Mouse (Mus musculus) retina, postnatal 7 days (tissue): ENCODE measurements around the gene Nampt.
"Not testable (repeated sequence)": the region's sequence is repeated elsewhere in the genome, so short reads cannot be mapped to it uniquely, and the experiment has no call there.

ENCODE experiments used
- DNase-seq: peaks from one replicate; pipeline ENCODE4 v3.0.0-alpha.2; 2012; ENCODE audit warnings: low read depth, low spot score

Nampt gene

DNA sequence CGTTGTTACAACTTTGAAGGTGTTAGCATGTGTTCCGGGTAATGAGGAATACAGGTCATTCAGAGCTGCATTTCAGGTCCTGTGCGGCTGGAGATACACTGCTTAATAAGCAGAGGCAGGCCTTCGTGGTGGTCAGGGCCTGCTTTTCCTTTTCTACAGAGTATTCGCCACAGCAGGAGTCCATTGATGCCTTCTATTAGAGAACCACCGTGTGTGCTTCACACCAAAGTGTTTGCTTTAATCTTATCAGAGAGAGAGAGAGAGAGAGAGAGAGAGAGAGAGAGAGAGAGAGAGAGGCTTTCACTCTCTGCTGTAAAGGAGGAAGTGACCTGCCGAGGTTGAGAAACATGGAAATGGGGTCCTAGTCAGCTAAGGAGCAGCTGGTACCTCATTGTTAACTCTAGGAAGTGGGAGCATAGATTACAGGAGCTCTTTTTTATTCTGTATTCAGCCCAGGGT, 22.1 kb downstream of the Nampt start:
- no peak for DNase-seq

DNA sequence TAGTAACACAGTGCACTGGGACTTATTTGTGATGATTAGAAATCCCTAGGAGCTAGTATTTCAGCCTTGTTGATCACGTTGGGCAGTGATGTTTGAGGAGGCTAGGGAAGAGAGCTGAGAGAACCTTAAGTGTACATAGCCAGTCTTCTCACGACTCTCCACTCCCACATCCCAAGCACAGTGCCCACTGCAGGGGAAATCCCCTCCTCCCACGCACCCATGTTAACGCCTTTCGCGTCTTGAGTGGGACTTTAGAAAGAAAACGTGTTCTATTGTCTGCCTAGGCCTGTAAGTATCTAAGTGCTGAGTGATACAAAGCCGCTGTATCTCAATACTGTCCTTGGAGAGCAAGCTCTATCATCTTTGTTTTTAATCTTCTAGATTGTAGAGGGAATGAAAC, 27.0 kb downstream of the Nampt start:
- DNase-seq, result no peak

DNA sequence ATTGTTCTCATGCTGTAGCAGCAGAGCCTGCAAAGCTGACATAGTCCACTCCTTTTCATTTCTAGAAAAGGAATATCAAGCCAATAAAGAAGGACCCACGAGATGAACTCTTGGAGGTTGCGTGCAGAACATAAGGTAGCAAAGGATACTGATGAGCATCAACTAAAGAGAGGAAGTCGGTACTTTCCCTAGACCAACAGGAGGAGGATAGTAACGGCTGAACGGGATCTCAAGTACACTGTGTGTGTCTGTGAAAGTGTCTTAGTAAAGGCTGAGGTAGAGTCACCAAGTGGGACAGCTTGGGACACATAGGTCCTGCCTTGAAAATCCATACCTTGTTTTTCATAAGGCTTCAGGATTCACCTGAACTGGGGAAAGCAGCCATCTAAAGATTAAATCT, 34.4 kb downstream of the Nampt start:
- no peak for DNase-seq

DNA sequence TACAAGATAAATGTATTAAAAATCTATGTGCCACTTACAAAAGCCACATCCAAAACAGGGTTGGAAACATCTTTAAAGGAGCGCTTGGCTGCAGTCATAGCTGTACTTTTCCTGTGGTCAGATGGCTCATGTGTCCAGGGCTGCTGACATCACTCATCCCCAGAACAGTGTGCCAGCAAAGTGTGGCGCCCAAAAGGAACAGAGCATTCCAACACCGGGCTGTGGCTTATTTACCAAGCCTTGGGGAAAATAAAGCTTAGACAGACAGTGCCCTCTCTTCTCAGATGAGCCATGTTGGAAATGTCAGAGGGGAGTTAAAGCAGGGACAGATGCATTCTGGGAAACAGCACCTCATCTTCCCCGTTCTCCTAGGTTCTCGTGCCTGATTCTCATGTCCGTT, 35.5 kb downstream of the Nampt start:
- DNase-seq, result no peak

DNA sequence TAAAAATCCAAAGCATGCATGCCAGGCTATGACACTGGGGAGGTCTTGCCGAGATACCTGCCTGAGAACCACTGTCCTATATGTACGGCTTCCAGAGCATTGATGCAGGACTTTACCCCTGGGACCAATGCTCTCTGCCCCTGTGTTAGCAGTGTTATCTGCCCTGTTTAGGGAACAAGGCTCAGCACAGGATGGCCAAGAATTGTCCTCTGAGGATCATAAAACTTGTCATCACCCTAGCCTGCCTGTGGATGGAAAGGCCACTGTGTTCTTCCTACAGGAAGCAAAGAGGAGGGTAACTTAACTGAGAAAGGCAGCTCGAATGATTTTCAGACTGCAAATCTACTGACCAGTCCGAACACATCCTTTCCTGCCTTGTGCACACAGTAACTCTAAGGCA, 36.1 kb downstream of the Nampt start:
- DNase-seq, result no peak

DNA sequence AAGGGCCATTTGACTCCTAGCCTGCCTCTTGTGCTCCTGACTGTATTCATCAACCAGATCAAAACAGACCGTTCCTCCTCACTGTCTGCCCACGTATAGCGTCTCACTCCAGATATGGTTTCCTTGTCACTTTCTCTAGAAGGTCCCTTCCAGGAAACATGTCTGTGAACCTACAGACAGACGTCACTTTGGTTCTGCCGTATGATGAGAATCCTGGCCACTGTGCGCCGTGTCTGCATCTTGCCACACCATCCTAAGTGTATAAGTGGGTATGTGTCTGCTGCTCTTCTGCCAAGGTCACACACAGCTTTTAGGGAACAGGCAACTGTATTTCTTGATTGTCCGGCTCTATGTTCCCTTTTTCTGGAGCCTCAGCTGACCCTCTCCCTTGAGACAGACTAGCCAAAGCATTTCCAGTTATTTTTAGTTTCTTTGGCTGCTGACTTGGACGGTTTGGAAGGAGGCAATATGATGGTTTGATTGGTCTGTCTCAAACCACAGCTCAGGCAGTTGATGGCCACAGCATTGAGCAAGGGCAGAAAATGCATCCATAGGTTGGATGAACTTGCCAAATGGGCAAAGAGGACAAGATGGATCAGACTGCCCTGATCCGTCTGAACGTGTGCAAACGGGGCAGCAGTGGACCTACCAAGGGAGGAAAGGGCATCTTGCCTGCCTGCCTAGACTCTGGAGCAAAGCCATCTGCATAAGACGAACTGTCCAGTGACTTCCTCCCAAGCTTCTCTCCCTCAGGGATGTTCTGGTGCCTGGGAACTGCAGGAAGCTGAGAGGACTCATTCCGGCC, 37.6 kb downstream of the Nampt start:
- no peak for DNase-seq

DNA sequence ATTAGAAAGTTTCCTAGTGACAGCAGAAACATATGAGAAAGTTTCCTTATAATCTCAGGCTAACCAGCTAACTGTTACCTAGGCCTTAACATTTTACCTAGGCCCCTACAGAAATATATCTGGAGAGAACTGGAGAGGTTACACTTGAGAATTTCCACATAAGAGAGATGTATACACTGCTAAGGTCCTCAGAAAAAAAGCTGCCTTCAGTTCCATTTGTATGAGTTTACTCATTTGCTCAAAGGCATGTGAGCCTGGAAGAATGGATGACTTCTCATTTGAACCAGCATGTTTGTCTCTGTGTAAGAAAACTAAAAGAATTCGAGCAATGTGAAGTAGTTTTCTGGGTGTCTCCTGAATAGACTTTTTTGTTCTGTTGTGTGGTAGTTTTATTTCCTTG, 39.1 kb downstream of the Nampt start:
- no peak for DNase-seq

DNA sequence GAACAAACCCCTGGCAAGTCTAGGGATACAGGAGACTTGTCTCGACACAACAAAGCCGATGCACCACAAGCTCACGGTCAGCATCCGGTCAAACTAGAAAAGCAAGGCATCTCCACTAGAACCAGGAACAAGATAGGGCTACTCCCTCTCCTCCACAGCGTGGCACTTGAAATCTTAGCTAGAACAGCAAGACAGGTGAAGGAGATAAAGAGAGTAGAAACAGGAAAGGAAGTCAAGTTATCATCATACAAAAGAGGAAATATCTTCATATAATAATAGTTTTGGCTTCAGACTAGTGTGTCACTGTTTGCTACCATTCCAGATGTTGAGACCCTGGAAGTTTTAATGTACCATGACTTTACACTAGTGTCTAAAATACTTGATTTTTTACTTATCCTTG, 41.5 kb downstream of the Nampt start:
- no peak for DNase-seq

DNA sequence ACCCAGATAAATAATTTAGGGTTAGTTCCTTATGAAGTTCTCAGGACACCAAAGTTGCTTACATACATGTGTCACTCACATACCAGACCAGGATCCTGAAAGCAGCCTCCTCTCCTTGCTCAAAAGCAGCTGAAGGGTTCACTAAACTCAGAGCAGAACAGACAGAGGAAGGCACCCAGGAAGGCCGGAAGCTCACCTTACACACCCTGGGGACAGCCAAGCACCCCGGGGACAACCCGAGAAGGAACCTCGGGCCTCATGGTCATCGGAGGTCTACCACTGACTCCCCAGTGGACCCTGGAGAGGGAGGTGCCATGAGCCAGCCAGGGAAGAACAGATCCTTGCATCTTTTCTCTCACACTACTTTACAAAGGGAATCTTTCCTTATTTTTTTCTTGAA, 51.5 kb downstream of the Nampt start:
- DNase-seq, result no peak

DNA sequence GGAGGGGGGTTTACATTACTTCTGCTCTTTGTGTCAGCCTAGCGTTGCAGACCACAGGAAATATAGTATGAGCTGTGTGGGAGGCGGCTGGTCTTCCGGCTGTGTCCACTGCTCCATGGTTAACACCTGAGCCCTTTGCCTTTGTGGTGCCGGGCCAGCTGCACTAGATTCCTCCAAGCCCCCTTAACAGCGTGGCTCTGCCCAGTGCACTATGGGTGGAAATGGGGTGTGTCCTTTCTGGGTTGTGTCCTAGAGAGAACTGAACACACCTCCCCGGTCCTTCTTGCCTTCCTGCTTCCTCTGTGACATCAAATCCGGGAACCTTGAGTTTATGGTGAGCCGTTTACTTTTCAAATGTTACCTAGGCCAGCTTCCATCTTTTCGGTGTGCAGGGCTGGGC, 58.2 kb downstream of the Nampt start:
- no peak for DNase-seq

DNA sequence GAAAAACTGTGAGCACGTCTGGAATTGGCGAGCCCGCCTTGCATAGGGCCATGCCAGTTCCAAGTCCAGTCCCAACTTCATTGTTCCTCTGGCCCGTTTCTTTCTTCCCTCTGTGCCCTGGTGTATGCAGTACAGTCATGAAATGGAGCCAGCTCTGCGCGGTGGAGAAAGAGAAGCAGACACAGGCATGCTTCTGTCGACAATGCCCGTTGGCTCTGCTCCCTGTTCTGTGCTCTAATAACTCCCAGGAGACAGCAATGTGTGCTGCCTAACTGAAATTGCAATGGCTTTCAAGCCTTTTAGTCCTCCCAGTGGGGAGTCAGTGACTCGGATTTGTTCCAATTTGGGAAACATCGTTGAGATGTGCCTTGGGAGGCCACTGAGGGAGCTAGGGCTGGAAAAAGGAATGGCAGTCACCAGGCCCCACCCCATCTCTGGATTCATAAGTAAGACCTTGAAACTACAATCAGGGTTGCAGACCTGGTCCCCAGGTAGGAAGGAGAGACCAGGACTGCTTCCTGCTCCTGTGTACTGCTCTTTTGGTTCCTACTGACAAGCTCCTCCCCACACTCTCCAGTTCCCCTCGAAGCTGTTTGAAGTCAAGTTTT, 58.7 kb downstream of the Nampt start:
- no peak for DNase-seq

DNA sequence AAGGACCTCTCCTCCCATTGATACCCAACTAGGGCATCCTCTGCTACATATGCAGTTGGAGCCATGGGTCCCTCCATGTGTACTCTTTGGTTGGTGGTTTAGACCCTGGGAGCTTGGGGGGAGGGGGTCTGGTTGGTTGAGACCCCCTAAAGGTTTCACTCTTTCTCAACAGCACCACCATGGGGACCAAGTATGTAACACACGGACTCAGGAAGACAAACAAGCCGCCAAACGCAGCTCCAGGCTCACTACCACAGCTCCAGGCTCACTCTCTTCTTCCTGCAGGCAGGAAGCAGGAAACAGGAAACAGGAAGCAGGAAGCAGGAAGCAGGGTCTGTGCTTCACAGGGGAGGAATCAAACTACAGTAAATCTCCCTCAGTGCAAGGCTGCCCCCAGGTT, 60.0 kb downstream of the Nampt start:
- DNase-seq, result no peak

DNA sequence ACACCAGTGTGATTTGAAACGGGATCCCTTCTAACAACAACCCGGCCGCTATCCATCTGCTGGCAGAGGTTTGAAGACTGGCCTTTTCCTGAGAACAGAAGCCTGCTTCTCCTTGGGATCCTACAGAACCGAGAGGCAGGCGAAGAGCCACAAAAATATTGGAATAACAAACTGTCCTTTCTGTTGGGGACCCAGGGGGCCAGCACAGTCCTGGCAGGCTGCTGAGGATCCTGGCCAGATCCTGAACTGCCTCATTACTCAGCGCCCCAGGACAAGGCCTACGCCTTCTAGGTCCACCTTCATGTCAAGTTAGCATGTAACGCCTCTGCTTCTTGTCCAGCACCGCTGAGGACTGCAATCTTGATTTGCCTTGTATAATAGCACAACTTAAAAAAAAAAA, 65.0 kb downstream of the Nampt start:
- DNase-seq, result no peak

DNA sequence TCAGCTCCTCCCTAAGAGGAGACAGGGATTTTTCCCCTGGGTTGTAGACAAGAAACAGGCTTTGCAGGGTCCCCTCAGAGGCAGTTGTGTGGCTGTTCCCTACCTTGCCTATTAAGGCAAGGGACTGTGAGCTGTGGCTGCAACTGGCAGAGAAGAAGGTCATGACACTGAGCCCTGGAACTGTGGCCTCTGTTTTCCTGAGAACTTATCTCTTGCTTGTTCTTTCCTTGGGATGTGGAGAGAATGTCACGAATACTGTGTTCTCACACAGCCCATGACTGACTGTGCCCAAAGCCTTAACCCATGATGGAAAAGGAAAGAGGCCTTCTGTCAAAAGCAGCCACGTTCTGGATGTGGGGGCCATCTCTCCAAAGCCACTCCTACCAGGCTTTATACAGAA, 65.7 kb downstream of the Nampt start:
- DNase-seq, result no peak

DNA sequence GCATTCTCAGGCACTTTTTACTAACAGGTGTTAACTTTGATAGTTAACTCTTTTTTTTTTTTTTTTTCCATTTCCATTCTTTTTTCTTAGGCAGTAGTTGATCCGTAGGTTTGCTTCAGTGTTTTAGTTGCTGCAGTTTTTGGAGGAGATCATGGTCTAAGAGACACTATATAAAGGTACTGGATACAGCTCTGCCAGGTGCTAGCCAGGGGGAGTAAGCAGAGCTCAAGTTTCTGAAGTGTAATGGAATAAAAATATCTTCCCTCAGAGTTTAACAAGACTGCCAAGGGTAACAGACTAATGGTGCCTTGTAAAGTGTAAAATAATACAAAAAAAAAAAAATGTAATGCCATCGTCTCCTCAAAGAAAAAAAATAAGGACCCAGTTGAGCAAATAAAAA, 67.0 kb downstream of the Nampt start:
- no peak for DNase-seq

DNA sequence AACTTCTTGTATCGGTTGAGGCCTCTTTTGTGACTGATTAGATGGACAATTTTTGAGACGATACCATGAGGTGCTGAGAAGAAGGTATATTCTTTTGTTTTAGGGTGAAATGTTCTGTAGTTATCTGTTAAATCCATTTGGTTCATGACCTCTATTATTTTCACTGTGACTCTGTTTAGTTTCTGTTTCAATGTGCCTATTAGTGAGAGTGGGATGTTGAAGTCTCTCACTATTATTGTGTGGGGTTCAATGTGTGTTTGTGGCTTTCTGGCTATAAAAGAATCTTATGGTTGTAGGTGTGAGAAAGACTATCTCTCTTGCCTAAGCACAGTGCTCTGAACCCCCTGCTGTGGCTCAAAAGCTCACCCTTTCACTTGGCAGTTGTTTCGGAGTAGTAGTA, 68.9 kb downstream of the Nampt start:
- no peak for DNase-seq

DNA sequence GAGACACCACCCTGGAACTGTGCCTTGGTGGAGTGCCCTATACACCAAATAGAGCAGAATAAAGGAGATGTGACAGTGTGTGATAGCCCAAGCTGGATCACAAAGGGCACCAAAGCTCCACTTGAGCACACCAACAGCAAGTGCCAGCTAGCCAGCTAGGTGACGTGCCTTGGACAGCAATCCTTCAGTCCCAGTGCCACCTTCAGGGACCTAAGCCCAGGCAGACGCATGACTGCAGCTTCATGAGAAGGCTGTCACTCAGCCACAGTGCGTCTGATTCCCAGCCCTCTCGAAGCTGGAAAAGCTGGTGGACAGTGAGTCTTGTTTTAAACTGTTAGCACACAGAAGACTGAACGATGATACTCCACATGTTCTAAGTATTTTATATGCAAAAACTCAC, 70.5 kb downstream of the Nampt start:
- no peak for DNase-seq

DNA sequence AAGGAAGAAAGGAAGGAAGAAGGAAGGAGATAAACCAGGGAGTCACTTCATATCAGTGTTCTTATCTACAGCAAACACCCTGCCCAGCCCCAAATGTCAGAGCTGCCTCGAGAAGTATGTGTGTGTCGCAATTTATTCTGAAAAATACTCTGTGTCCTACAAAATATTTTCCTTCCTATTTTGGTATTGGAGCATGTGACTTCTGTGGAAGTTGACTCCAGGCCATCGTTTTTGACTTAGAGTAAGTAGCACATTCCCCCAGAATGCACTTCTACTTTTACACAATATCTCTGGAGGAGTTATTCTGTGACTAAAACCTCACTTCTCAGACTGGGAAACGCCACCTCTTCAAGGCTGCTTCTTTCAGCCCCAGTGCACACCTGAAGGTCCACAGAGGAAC, 71.1 kb downstream of the Nampt start:
- no peak for DNase-seq

DNA sequence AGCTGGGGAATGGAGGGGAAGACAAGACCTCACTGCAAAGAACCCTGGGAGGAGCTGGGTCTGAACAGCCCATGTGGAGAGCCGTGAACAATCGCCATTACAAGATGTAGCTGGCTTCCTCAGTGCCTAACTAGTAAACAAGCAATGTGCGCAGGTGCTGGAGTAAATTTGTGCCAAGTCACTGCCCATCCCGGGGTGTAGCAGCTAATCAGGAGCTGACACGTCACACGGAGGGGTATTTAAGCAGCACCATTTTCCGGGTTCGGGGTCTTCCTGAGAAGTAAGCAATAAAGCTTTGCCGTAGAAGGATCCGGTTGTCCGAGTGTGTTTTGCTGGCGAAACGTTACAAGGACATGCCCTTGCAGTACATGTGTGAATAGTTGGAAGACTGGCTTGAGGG, 71.9 kb downstream of the Nampt start:
- DNase-seq, result not testable (repeated sequence)

DNA sequence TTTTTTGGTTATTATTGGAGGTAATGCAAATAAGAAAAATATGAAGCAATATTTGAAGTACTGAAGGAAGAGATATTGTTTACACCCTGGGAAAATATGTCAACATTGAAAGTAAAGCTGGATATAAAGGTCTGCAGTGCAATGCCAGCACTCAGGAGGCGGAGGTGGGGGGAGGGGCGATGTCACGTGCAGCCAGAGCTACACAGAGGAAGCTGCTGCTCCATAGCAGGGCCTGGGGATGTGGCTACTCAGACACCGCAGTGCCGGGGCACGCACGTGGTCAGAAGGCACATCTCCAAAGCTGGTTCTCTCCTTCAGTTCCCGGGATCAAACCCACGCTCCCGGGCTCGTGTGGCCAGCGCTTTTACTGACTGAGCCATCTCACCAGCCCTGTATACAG, 73.9 kb downstream of the Nampt start:
- DNase-seq, result no peak

DNA sequence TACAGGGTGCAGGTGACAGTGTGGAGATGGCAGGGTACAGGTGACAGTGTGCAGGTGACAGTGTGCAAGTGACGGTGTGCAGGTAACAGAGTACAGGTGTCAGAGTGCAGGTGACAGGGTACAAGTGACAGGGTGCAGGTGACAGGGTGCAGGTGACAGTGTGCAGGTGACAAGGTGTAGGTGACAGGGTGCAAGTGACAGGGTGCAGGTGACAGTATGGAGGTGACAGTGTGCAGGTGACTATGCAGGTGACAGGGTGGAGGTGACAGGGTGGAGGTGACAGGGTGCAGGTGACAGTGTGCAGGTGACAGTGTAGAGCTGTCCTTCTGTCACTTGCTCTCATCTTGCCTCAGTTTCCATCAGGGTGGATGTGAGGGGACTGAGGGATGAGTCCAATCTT, 76.5 kb downstream of the Nampt start:
- DNase-seq, result no peak

DNA sequence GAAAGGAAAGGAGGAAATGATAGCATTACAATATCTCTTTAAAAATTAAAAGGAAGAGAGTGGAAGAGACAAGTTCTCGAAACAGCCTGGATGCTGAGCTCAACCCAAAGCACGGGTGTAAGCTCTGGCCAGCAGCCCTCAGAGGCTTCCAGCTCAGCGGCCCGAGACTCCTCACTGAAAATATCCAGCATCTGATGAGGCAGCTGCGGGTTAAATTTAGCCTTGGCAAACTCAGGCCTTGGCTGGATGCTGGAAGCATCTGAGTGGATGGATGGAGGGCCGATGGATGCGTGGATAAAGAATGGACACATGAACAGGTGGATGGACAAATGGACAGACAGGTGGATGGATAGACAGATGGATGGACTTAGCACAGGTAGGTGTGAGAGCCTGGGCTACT, 77.2 kb downstream of the Nampt start:
- no peak for DNase-seq
